Mouse (Mus musculus): ENCODE data around the gene Mansc1. TPM values are rescaled to one million over a fixed set of nuclear protein-coding genes. Genes with fewer than 3 reads are reported as not detected.

Mansc1 gene
- polyA plus RNA-seq, 1 experiment, result 0.59 TPM

DNA sequence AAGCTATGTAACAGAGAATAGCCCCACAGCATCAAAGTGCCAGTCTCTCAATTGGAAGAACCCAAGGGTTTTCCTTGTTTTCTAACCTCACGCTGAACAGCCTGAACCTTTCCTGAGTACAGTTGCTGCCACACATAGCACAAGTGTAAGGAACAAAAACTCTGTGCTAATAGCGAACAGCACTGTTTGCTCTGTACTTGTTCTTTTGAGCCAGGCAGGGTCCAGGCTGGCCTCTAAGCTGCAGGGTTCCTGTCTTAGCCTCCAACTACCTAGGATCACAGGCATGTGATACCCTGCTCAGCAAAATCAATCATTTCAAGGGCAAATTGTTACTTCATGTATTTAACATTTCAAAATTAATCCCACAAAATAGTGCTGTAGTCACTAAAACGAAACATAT, 72.7 kb downstream of the Mansc1 start:
- H3K27ac ChIP-seq (ENCODE audit: control insufficient read depth, insufficient read depth, low read depth, low read length), result no peak overlapping the region
- TF ChIP-seq CTCF (IDR thresholded peaks at IDR 0.05; ENCODE audit: control insufficient read depth, insufficient read depth, insufficient replicate concordance, low read depth, low read length), result no peak
- TF ChIP-seq POLR2A (IDR thresholded peaks at IDR 0.05; ENCODE audit: control insufficient read depth, low read depth, low read length), result no peak
- H3K27me3 ChIP-seq (ENCODE audit: control insufficient read depth, insufficient read depth, low read length), result no peaks in the 10 kb centered on the region
- no peaks in the 10 kb centered on the region for H3K36me3 ChIP-seq (ENCODE audit: control insufficient read depth, insufficient read depth, low read length)
- no peaks in the 10 kb centered on the region; the same call in 1 of the 2 replicates for H3K4me1 ChIP-seq (ENCODE audit: control insufficient read depth, insufficient read depth, low read length)
- no peak overlapping the region for H3K4me3 ChIP-seq (ENCODE audit: control insufficient read depth, low read depth, low read length)

Other genes starting within 250 kb of the Mansc1 start
- gene Bcl2l14, start 236.2 kb downstream of the Mansc1 start, polyA plus RNA-seq (2012; rRNA removed), result 63.8 and 70.3 TPM in 2 replicates
- 3.6 and 3.8 TPM in 2 replicates for gene Lrp6, start 65.5 kb downstream of the Mansc1 start, polyA plus RNA-seq (2012; rRNA removed)
- gene Borcs5, start 7.0 kb upstream of the Mansc1 start, polyA plus RNA-seq (2012; rRNA removed), result 7.9 and 8.7 TPM in 2 replicates
- 11.0 and 16.1 TPM in 2 replicates for gene Dusp16, start 160.1 kb upstream of the Mansc1 start, polyA plus RNA-seq (2012; rRNA removed)
- gene Crebl2, start 197.7 kb upstream of the Mansc1 start, polyA plus RNA-seq (2012; rRNA removed), result 7.7 and 11.2 TPM in 2 replicates

All from testis, adult 2 months (tissue).